Mouse (Mus musculus) layer of hippocampus, adult 6 months (tissue): ENCODE results near the gene Snx27. TPM values are rescaled to one million over a fixed set of nuclear protein-coding genes. Genes with fewer than 3 reads are reported as not detected.

ENCODE experiments used
- long read RNA-seq, 2 experiments: library from polyadenylated mRNA; unstranded; transcript quantifications; one replicate each; pipeline ENCODE4 v2.0.0; 2019 to 2020
- polyA plus RNA-seq: library from polyadenylated mRNA; unstranded; fragments of <200 nt; fragmentation: Nextera tagmentation; gene quantifications from 2 replicates; pipeline ENCODE4 v1.2.3, GENCODE M21; 2021

Gene Snx27
- 33.7 TPM in 2 replicates for polyA plus RNA-seq
- long read RNA-seq, experiment 1, full-length matches to known transcripts = 27 of 67 reads
- long read RNA-seq, experiment 1, partial matches to known transcripts = 5 of 67 reads
- long read RNA-seq, experiment 1, other reads (novel, unspliced or antisense) = 35 of 67 reads
- long read RNA-seq, experiment 2, full-length matches to known transcripts = 207 of 277 reads
- long read RNA-seq, experiment 2, partial matches to known transcripts = 10 of 277 reads
- long read RNA-seq, experiment 2, other reads (novel, unspliced or antisense) = 60 of 277 reads

GRCm38 (mm10) chr3:94582456-94582891, at the start of gene Snx27:
TSS of gene Snx27 (minus strand) at chr3:94582716.

DNA sequence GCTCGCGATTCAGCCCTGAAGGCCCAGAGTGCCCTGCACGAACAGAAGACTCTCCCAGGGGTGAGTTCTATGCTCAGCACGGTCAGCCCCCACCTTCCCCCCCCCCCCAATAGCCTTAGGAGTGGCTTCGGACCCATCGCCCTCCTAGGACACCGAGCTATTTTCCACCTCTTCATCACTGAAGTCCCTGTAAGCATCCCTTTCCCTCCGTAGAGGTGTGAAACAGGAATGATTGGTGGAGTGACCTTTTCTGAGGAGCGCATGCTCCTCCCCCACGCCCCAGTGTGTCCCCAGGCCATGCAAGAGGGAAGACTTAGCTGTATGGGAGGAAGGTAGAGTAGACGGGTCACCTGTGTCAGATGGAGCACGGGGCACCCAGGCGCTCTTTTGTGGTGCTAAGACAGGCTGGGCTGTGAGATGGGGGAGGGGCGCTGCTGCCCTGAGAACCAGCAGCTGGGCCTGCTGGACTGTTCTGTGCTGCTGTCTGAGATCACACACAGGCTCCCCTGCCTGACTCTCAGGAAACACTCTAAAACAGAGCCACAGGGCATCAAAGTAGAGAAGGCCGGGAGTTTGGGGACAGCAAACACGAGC, 102.1 kb downstream of the Snx27 start, which contains the start of gene Riiad1:
TSS of gene Riiad1 (minus strand) at position 51 of the 594 bp plus-strand sequence.

GRCm38 (mm10) chr3:94477981-94478422, 104.5 kb downstream of the Snx27 start, which contains the start of gene Celf3:
TSS of gene Celf3 (plus strand) at chr3:94478295.

Other genes with a start within 250 kb of the Snx27 start
- gene Them5, start 240.6 kb downstream of the Snx27 start, polyA plus RNA-seq = 0.11 and 0.19 TPM in 2 replicates
- gene C2cd4d, start 220.3 kb downstream of the Snx27 start, polyA plus RNA-seq = 0.10 and 0.18 TPM in 2 replicates
- 3.0 and 3.4 TPM in 2 replicates for gene Rorc, start 209.9 kb downstream of the Snx27 start, polyA plus RNA-seq
- 0.33 and 0.48 TPM in 2 replicates for gene Lingo4, start 184.2 kb downstream of the Snx27 start, polyA plus RNA-seq
- 19.0 and 20.4 TPM in 2 replicates for gene Tdrkh, start 169.4 kb downstream of the Snx27 start, polyA plus RNA-seq
- 52.0 and 53.6 TPM in 2 replicates for gene Mrpl9, start 139.4 kb downstream of the Snx27 start, polyA plus RNA-seq
- gene Oaz3, start 138.8 kb downstream of the Snx27 start, polyA plus RNA-seq = 0.15 and 0.30 TPM in 2 replicates
- gene Celf3, start 104.4 kb downstream of the Snx27 start, polyA plus RNA-seq = 39.6 and 54.1 TPM in 2 replicates
- gene Riiad1, start 102.4 kb downstream of the Snx27 start, polyA plus RNA-seq = 19.6 and 24.8 TPM in 2 replicates
- not detected in 2 replicates for gene Gm10972, start 60.4 kb upstream of the Snx27 start, polyA plus RNA-seq
- gene Tuft1, start 76.2 kb upstream of the Snx27 start, polyA plus RNA-seq = 0.85 and 2.0 TPM in 2 replicates
- gene Selenbp2, start 110.8 kb upstream of the Snx27 start, polyA plus RNA-seq = 0.59 TPM in 1 of 2 replicates, not detected in the other
- 0.73 and 2.1 TPM in 2 replicates for gene Cgn, start 203.8 kb upstream of the Snx27 start, polyA plus RNA-seq